Mouse (Mus musculus): ENCODE results near the gene Dync1i1.

DNA sequence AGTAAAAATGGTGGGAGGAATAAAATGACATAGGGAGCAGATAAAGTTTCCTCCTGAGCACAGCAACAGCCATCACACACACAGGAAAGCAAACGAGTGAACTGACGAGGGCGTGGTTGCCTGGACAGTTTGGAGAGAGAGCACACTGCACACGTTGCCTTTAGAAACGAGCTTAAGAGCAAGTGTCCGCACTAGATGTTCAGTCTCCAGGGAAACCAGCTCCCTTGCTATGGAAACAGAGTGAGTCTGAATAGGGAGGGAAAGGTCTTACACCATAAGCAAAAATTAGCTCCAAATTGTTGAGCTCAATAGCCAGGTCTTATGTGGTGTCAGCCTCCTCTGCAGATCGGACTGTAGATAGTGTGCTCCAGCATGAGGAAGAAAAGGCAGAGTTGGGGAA lies 65.2 kb downstream of the Dync1i1 start:
- no peak for TF ChIP-seq CTCF (IDR thresholded peaks at IDR 0.05; ENCODE audit: low read depth)
- TF ChIP-seq EP300 (optimal IDR thresholded peaks at IDR 0.05): no peak
